ENCODE assay signal across 30 mouse cellular contexts in the genomic region with DNA sequence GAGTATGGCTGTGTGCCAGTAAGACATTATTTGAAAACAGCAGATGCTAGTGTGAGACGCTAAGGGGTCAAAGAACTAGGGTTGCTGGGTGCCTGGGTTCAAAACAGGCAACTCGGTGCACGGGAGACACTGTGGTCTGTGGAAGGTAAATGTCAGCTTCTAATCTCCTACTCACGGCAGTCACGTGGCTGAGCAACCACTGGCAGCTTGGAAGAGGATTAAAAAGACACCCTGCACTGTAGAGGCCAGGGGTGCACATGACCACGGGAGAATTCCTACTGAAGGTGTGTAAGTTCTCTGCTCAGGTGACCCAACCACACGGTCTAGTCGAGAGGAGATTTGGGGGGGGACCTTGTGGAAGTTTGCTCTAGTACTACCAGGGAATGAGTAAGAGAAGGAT. TPM values are rescaled to one million over a fixed set of nuclear protein-coding genes. Genes with fewer than 3 reads are reported as not detected.
DNase-seq lines count a peak whose midpoint lies in the region; ATAC-seq and TF ChIP-seq lines count a peak whose summit lies in the region.
"Had no signal": no experiment of that assay in that cellular context is flagged by ENCODE, and none has a peak within 500 bp of the region (broad histone marks: within the 10 kb centered on the region; RNA-seq: fewer than 3 reads in every experiment).

No protein-coding gene starts in this region.

- no peak for TF ChIP-seq POLR2A in MEL (IDR thresholded peaks at IDR 0.05; ENCODE audit: control insufficient read depth in 1 of 2, insufficient read depth in 1 of 2, low read depth in 1 of 2, low read length in 2 of 2, poor library complexity in 1 of 2)

- peaks cover 11% of the 10 kb centered on the region for H3K4me1 ChIP-seq in heart, embryonic 12.5 days (replicated peaks)
- peaks cover 13% of the 10 kb centered on the region for H3K4me1 ChIP-seq in heart, embryonic 15.5 days (replicated peaks)
- no peaks in the 10 kb centered on the region; a peak in 2 of 4 replicates for H3K4me1 ChIP-seq in MEL (ENCODE audit: control insufficient read depth in 1 of 2, insufficient read depth in 2 of 2, low read length in 2 of 2)
- H3K4me1 ChIP-seq: embryonic facial prominence, embryonic 12.5 days; embryonic facial prominence, embryonic 15.5 days had no signal

- intact Hi-C loops in heart, postnatal 10 days (cut with DNase I): loop anchor here (5.0 kb wide), 1 partner anchor 85 kb away; no protein-coding TSS in a partner anchor

- H3K27me3 ChIP-seq in heart, embryonic 12.5 days (replicated peaks): no peaks in the 10 kb centered on the region
- no peaks in the 10 kb centered on the region for H3K27me3 ChIP-seq in heart, embryonic 15.5 days
- H3K27me3 ChIP-seq in MEL (ENCODE audit: control insufficient read depth in 1 of 2, insufficient read depth in 2 of 2, low read length in 2 of 2): no peaks in the 10 kb centered on the region
- H3K27me3 ChIP-seq: CH12.LX; embryonic facial prominence, embryonic 12.5 days; embryonic facial prominence, embryonic 15.5 days had no signal

- no peak overlapping the region for H3K27ac ChIP-seq in heart, embryonic 12.5 days (ENCODE audit: poor library complexity, severe bottlenecking)
- H3K27ac ChIP-seq in heart, embryonic 15.5 days: no peak overlapping the region
- H3K27ac ChIP-seq in MEL (ENCODE audit: control insufficient read depth, low read depth, low read length): no peak overlapping the region
- H3K27ac ChIP-seq: embryonic facial prominence, embryonic 12.5 days; embryonic facial prominence, embryonic 15.5 days; gastrocnemius, adult 2 months; heart, adult 2 months; hindbrain, embryonic 14.5 days; hindbrain, postnatal 0 days had no signal

- 0 out of 2 replicates have a peak, but pooled peaks have one; percentile 23 for ATAC-seq in heart, embryonic 12.5 days (ENCODE audit: insufficient number of reproducible peaks, low FRiP score)
- ATAC-seq in heart, embryonic 15.5 days (replicated peaks; ENCODE audit: insufficient number of reproducible peaks, insufficient read depth, low FRiP score, low read depth): no peak; the same call in 1 of the 2 replicates
- ATAC-seq: forebrain, embryonic 14.5 days; forebrain, postnatal 0 days; hindbrain, postnatal 0 days; inflammation-experienced regulatory T-cells, adult 6 months; intestine, embryonic 16.5 days had no signal

- no peak overlapping the region for H3K4me2 ChIP-seq in heart, embryonic 12.5 days
- peak overlapping the region; percentile 21; the same call in 1 of the 2 replicates for H3K4me2 ChIP-seq in heart, embryonic 15.5 days
- H3K4me2 ChIP-seq: embryonic facial prominence, embryonic 12.5 days; embryonic facial prominence, embryonic 15.5 days; hindbrain, embryonic 14.5 days had no signal

- WGBS in heart, embryonic 12.5 days: 52% methylated on average over 8 of the region's 8 CpGs
- WGBS in heart, embryonic 15.5 days: 37% methylated on average over 8 of the region's 8 CpGs

- H3K4me3 ChIP-seq in heart, embryonic 12.5 days: no peak overlapping the region
- no peak overlapping the region for H3K4me3 ChIP-seq in heart, embryonic 15.5 days
- no peak overlapping the region for H3K4me3 ChIP-seq in MEL (ENCODE audit: control insufficient read depth in 1 of 2, insufficient read depth in 1 of 2, low read depth in 2 of 2, low read length in 2 of 2)
- H3K4me3 ChIP-seq: embryonic facial prominence, embryonic 12.5 days; embryonic facial prominence, embryonic 15.5 days; gastrocnemius, adult 2 months; heart, adult 2 months had no signal

- H3K79me2 ChIP-seq in MEL (ENCODE audit: control insufficient read depth, insufficient read depth, low read length, poor library complexity): no peaks in the 10 kb centered on the region

- H3K9me3 ChIP-seq in heart, embryonic 12.5 days (replicated peaks): no peaks in the 10 kb centered on the region
- H3K9me3 ChIP-seq in heart, embryonic 15.5 days (replicated peaks): no peaks in the 10 kb centered on the region
- no peaks in the 10 kb centered on the region for H3K9me3 ChIP-seq in MEL (replicated peaks; ENCODE audit: insufficient read depth, low read length)
- H3K9me3 ChIP-seq: embryonic facial prominence, embryonic 12.5 days; embryonic facial prominence, embryonic 15.5 days; G1E had no signal

- no peak for TF ChIP-seq RAD21 in MEL (IDR thresholded peaks at IDR 0.05; ENCODE audit: low read depth, low read length)

- no peak for DNase-seq in heart, postnatal 10 days
- DNase-seq in heart, postnatal 4 days: no peak
- peak; percentile 20 for DNase-seq in kidney, adult 18-20 months
- DNase-seq in kidney, adult 9 months: no peak
- DNase-seq in MEL (ENCODE audit: low read depth, low spot score): no peak
- DNase-seq in right cerebral cortex, postnatal 4 days: no peak
- DNase-seq: adrenal gland, adult 2 months; adrenal gland, postnatal 14 days; B cell, adult 2 months; cerebellum, adult 11 months; cerebellum, adult 2 months; cerebellum, adult 9-11 months; cerebellum, postnatal 25 days; forebrain, postnatal 0 days; gastrocnemius, adult 2 months; gastrocnemius, postnatal 14 days; heart, adult 2 months; heart, postnatal 36 days; kidney, adult 8-10 months had no signal

- no peak for TF ChIP-seq CTCF in MEL (IDR thresholded peaks at IDR 0.05 in 2 of 3, conservative IDR thresholded peaks at IDR 0.05 in 1 of 3; ENCODE audit: control insufficient read depth in 1 of 3, insufficient read depth in 1 of 3, low read depth in 2 of 3, low read length in 3 of 3, poor library complexity in 1 of 3, severe bottlenecking in 1 of 3)

- no peak overlapping the region for H3K9ac ChIP-seq in heart, embryonic 12.5 days
- no peak overlapping the region for H3K9ac ChIP-seq in heart, embryonic 15.5 days
- no peak overlapping the region for H3K9ac ChIP-seq in MEL (ENCODE audit: control insufficient read depth, low read depth, low read length, poor library complexity, severe bottlenecking)
- H3K9ac ChIP-seq: embryonic facial prominence, embryonic 12.5 days; embryonic facial prominence, embryonic 15.5 days; forebrain, postnatal 0 days; hindbrain, embryonic 14.5 days had no signal

- no peak for TF ChIP-seq EP300 in MEL (IDR thresholded peaks at IDR 0.05; ENCODE audit: low read depth in 1 of 2, low read length in 2 of 2)

- H3K36me3 ChIP-seq in heart, embryonic 12.5 days: peaks cover 54% of the 10 kb centered on the region
- H3K36me3 ChIP-seq in heart, embryonic 15.5 days: peaks cover 12% of the 10 kb centered on the region
- H3K36me3 ChIP-seq in MEL (ENCODE audit: control insufficient read depth in 1 of 2, insufficient read depth in 2 of 2, low read length in 2 of 2): no peaks in the 10 kb centered on the region; a peak in 2 of 4 replicates
- H3K36me3 ChIP-seq: G1E had no signal

TF ChIP-seq in MEL, 35 proteins besides CTCF, POLR2A, EP300 and RAD21:
- TF ChIP-seq ETS1 (IDR thresholded peaks at IDR 0.05; ENCODE audit: low read depth, low read length): no peak
- peak; percentile 54; the same call in 1 of the 2 replicates for TF ChIP-seq USF1 (IDR thresholded peaks at IDR 0.05; ENCODE audit: low read depth, low read length)

RNA-seq across cellular contexts. Expression of a gene that starts 17.7 kb away (rescaled TPM):
- polyA plus RNA-seq in heart, embryonic 12.5 days (2016; fragmentation: Nextera tagmentation; extraction: Ambion mirVana): 9.3 and 10.1 TPM in 2 replicates
- total RNA-seq in heart, postnatal 10 days (2021): 1 to 10 TPM; 4.0 to 5.4 TPM
- polyA plus RNA-seq in heart, embryonic 15.5 days (2015; fragmentation: Nextera tagmentation; extraction: Ambion mirVana): 4.8 and 7.7 TPM in 2 replicates
- 1 to 10 TPM; 4.8 to 6.6 TPM for total RNA-seq in heart, postnatal 4 days (2021)
- 0.29 and 0.35 TPM in 2 replicates for total RNA-seq in MEL (2012; rRNA removed)
- 1 to 10 TPM in 1 of 2 experiments, not detected in 1; 1.8 TPM for polyA plus RNA-seq in MEL (2012; ENCODE audit: insufficient read depth in 1 of 2, insufficient read length in 2 of 2, low read depth in 1 of 2, low replicate concordance in 2 of 2, missing spikeins in 1 of 2)

RNA-seq across cellular contexts. Expression of a gene that starts 30.2 kb away (rescaled TPM):
- 32.7 and 33.1 TPM in 2 replicates for polyA plus RNA-seq in heart, embryonic 12.5 days (2016; fragmentation: Nextera tagmentation; extraction: Ambion mirVana)
- total RNA-seq in heart, postnatal 10 days (2021): 10 to 100 TPM; 26.4 to 27.1 TPM
- polyA plus RNA-seq in heart, embryonic 15.5 days (2015; fragmentation: Nextera tagmentation; extraction: Ambion mirVana): 24.9 and 29.6 TPM in 2 replicates
- 10 to 100 TPM; 28.1 to 28.4 TPM for total RNA-seq in heart, postnatal 4 days (2021)
- total RNA-seq in MEL (2012; rRNA removed): 14.3 and 18.5 TPM in 2 replicates
- 10 to 100 TPM in 1 of 2 experiments, not detected in 1; 12.7 TPM for polyA plus RNA-seq in MEL (2012; ENCODE audit: insufficient read depth in 1 of 2, insufficient read length in 2 of 2, low read depth in 1 of 2, low replicate concordance in 2 of 2, missing spikeins in 1 of 2)
